Mouse (Mus musculus) lung, postnatal 0 days (tissue): ENCODE results near the gene Mab21l1.

ENCODE experiments used
- CTCF ChIP-seq: IDR thresholded peaks from 2 replicates; pipeline ENCODE4 v1.5.1; 2016; ENCODE audit warnings: antibody characterized with exemption, mild to moderate bottlenecking
- EP300 ChIP-seq: IDR thresholded peaks from 2 replicates; pipeline ENCODE4 v1.6.1; 2016; ENCODE audit warnings: antibody characterized with exemption, mild to moderate bottlenecking, control low read depth

- TF ChIP-seq CTCF (no peak), EP300 (no peak)
These were observed 29.8 kb upstream of the Mab21l1 start for GRCm38 (mm10) chr3:55752558-55752957.
